Mouse (Mus musculus): ENCODE measurements around the gene Cdh22. TPM values are rescaled to one million over a fixed set of nuclear protein-coding genes. Genes with fewer than 3 reads are reported as not detected.
A peak's percentile ranks its signal among the peaks of the same experiment; 100 is the strongest.

Cdh22 gene
- polyA plus RNA-seq, 1 experiment from 2014 or later, result 9.0 TPM

- Histone ChIP-seq H3K27ac (ENCODE audit: low read depth, low read length) (no peak overlapping the region), H3K4me3 (ENCODE audit: low read depth, low read length) (no peak overlapping the region), H3K9me3 (ENCODE audit: control insufficient read depth, low read length) (no peaks in the 10 kb centered on the region), H3K9ac (replicated peaks; ENCODE audit: low read depth, low read length) (no peak overlapping the region), H3K36me3 (ENCODE audit: control insufficient read depth, insufficient read depth, low read length) (no peaks in the 10 kb centered on the region), H3K4me2 (ENCODE audit: low read depth, low read length) (no peak overlapping the region), H3K4me1 (ENCODE audit: control insufficient read depth, insufficient read depth, low read length) (peaks cover 28% of the 10 kb centered on the region), H3K27me3 (ENCODE audit: control insufficient read depth, insufficient read depth, low read length) (no peaks in the 10 kb centered on the region; the same call in 1 of the 2 replicates)
- ATAC-seq (ENCODE audit: low read depth), result 0 out of 2 replicates have a peak, but pooled peaks have one; percentile 2
- WGBS, result 3% methylated on average over 8 of the region's 8 CpGs
These were observed 36.7 kb upstream of the Cdh22 start for GRCm38 (mm10) chr2:165271326-165271725.

GRCm38 (mm10) chr2:165270858-165271257, 36.2 kb upstream of the Cdh22 start:
- Histone ChIP-seq H3K4me2 (ENCODE audit: low read depth, low read length) (no peak overlapping the region), H3K27ac (ENCODE audit: low read depth, low read length) (no peak overlapping the region), H3K36me3 (ENCODE audit: control insufficient read depth, insufficient read depth, low read length) (no peaks in the 10 kb centered on the region), H3K9me3 (ENCODE audit: control insufficient read depth, low read length) (no peaks in the 10 kb centered on the region), H3K4me3 (ENCODE audit: low read depth, low read length) (no peak overlapping the region), H3K27me3 (ENCODE audit: control insufficient read depth, insufficient read depth, low read length) (no peaks in the 10 kb centered on the region; the same call in 1 of the 2 replicates), H3K4me1 (ENCODE audit: control insufficient read depth, insufficient read depth, low read length) (peaks cover 28% of the 10 kb centered on the region), H3K9ac (replicated peaks; ENCODE audit: low read depth, low read length) (no peak overlapping the region)
- peak; percentile 6; the same call in 1 of the 2 replicates for ATAC-seq (ENCODE audit: low read depth)
- 60% methylated on average over 7 of the region's 7 CpGs for WGBS

DNA sequence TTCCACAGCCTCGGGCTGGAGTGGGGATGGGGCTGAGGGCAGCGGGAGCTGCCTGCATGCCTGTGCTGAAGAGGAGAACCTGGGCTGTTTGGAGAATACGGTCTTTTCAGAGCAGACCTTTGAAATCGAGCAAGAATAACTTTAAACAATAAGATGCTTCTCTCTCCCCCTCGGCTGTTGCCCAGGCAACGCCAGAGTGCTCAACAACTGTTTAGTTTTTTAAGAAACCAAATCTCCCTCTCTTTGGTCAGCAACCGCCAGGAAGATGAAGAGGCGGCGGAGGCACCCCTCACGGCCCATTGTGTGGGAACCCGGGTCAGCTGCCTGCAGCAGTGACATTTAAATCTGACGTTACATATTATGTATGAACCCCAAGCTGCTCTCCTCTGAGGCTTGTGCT, 32.1 kb upstream of the Cdh22 start:
- Histone ChIP-seq H3K27ac (ENCODE audit: low read depth, low read length) (no peak overlapping the region), H3K36me3 (ENCODE audit: control insufficient read depth, insufficient read depth, low read length) (no peaks in the 10 kb centered on the region), H3K4me3 (ENCODE audit: low read depth, low read length) (no peak overlapping the region), H3K9me3 (ENCODE audit: control insufficient read depth, low read length) (no peaks in the 10 kb centered on the region), H3K9ac (replicated peaks; ENCODE audit: low read depth, low read length) (no peak overlapping the region), H3K4me1 (ENCODE audit: control insufficient read depth, insufficient read depth, low read length) (peaks cover 20% of the 10 kb centered on the region; the same call in 1 of the 2 replicates), H3K27me3 (ENCODE audit: control insufficient read depth, insufficient read depth, low read length) (no peaks in the 10 kb centered on the region; the same call in 1 of the 2 replicates), H3K4me2 (ENCODE audit: low read depth, low read length) (no peak overlapping the region)
- 7% methylated on average over 12 of the region's 12 CpGs for WGBS
- no peak for ATAC-seq (ENCODE audit: low read depth)

GRCm38 (mm10) chr2:165263861-165264260, 29.2 kb upstream of the Cdh22 start:
- H3K27ac ChIP-seq (ENCODE audit: low read depth, low read length), result no peak overlapping the region
- H3K4me1 ChIP-seq (ENCODE audit: control insufficient read depth, insufficient read depth, low read length), result peaks cover 18% of the 10 kb centered on the region
- no peak; the same call in 1 of the 2 replicates for ATAC-seq (ENCODE audit: low read depth)

GRCm38 (mm10) chr2:165262274-165262990, 27.8 kb upstream of the Cdh22 start:
- Histone ChIP-seq H3K9me3 (ENCODE audit: control insufficient read depth, low read length) (no peaks in the 10 kb centered on the region), H3K4me1 (ENCODE audit: control insufficient read depth, insufficient read depth, low read length) (peaks cover 18% of the 10 kb centered on the region), H3K9ac (replicated peaks; ENCODE audit: low read depth, low read length) (no peak overlapping the region), H3K4me3 (ENCODE audit: low read depth, low read length) (no peak overlapping the region), H3K4me2 (ENCODE audit: low read depth, low read length) (no peak overlapping the region), H3K27ac (ENCODE audit: low read depth, low read length) (no peak overlapping the region), H3K27me3 (ENCODE audit: control insufficient read depth, insufficient read depth, low read length) (no peaks in the 10 kb centered on the region; the same call in 1 of the 2 replicates), H3K36me3 (ENCODE audit: control insufficient read depth, insufficient read depth, low read length) (no peaks in the 10 kb centered on the region)
- no peak for ATAC-seq (ENCODE audit: low read depth)
- WGBS, result 73% methylated on average over 18 of the region's 18 CpGs

More at GRCm38 (mm10) chr2:165263861-165264260, 29.2 kb upstream of the Cdh22 start:
- Histone ChIP-seq H3K9me3 (ENCODE audit: control insufficient read depth, low read length) (no peaks in the 10 kb centered on the region), H3K4me3 (ENCODE audit: low read depth, low read length) (no peak overlapping the region), H3K9ac (replicated peaks; ENCODE audit: low read depth, low read length) (no peak overlapping the region), H3K36me3 (ENCODE audit: control insufficient read depth, insufficient read depth, low read length) (no peaks in the 10 kb centered on the region), H3K27me3 (ENCODE audit: control insufficient read depth, insufficient read depth, low read length) (no peaks in the 10 kb centered on the region; the same call in 1 of the 2 replicates), H3K4me2 (ENCODE audit: low read depth, low read length) (no peak overlapping the region)
- 38% methylated on average over 7 of the region's 7 CpGs for WGBS

DNA sequence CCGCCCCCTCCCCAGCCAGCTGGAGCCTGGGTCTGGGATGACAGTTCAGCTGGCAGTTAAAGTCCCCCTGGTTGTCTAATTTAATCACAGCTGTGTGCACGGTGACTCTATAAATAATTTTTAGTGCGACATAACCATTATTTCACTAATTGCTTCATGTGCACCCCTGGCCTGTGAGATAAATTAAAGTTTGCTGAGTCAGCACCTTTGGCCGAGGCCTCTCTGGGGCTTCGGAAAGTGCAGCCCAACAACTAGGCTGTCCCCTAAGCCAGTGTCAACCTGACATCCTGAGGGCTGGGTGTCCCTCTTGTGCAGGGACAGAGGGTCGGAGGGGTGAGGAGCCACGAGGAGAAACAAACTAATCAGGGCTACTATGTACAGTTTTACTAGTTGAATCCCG, 25.2 kb upstream of the Cdh22 start:
- ATAC-seq (ENCODE audit: low read depth), result peak; percentile 42; the same call in 1 of the 2 replicates
- Histone ChIP-seq H3K27me3 (ENCODE audit: control insufficient read depth, insufficient read depth, low read length) (no peaks in the 10 kb centered on the region; the same call in 1 of the 2 replicates), H3K4me1 (ENCODE audit: control insufficient read depth, insufficient read depth, low read length) (peaks cover 10% of the 10 kb centered on the region)

GRCm38 (mm10) chr2:165258321-165258720, 23.7 kb upstream of the Cdh22 start:
- Histone ChIP-seq H3K36me3 (ENCODE audit: control insufficient read depth, insufficient read depth, low read length) (no peaks in the 10 kb centered on the region), H3K4me3 (ENCODE audit: low read depth, low read length) (no peak overlapping the region), H3K27ac (ENCODE audit: low read depth, low read length) (no peak overlapping the region), H3K4me1 (ENCODE audit: control insufficient read depth, insufficient read depth, low read length) (peaks cover 14% of the 10 kb centered on the region), H3K9me3 (ENCODE audit: control insufficient read depth, low read length) (no peaks in the 10 kb centered on the region), H3K9ac (replicated peaks; ENCODE audit: low read depth, low read length) (no peak overlapping the region), H3K27me3 (ENCODE audit: control insufficient read depth, insufficient read depth, low read length) (peaks cover under 1% of the 10 kb centered on the region), H3K4me2 (ENCODE audit: low read depth, low read length) (no peak overlapping the region)
- 74% methylated on average over 6 of the region's 6 CpGs for WGBS
- 0 out of 2 replicates have a peak, but pooled peaks have one; percentile 8 for ATAC-seq (ENCODE audit: low read depth)

More for the DNA sequence above, 25.2 kb upstream of the Cdh22 start:
- 45% methylated on average over 8 of the region's 8 CpGs for WGBS
- Histone ChIP-seq H3K4me2 (ENCODE audit: low read depth, low read length) (no peak overlapping the region), H3K9me3 (ENCODE audit: control insufficient read depth, low read length) (no peaks in the 10 kb centered on the region), H3K4me3 (ENCODE audit: low read depth, low read length) (no peak overlapping the region), H3K9ac (replicated peaks; ENCODE audit: low read depth, low read length) (no peak overlapping the region), H3K36me3 (ENCODE audit: control insufficient read depth, insufficient read depth, low read length) (no peaks in the 10 kb centered on the region), H3K27ac (ENCODE audit: low read depth, low read length) (no peak overlapping the region)

GRCm38 (mm10) chr2:165257151-165257834, 22.6 kb upstream of the Cdh22 start:
- Histone ChIP-seq H3K27ac (ENCODE audit: low read depth, low read length) (no peak overlapping the region), H3K4me2 (ENCODE audit: low read depth, low read length) (no peak overlapping the region), H3K27me3 (ENCODE audit: control insufficient read depth, insufficient read depth, low read length) (peaks cover 6% of the 10 kb centered on the region), H3K4me3 (ENCODE audit: low read depth, low read length) (no peak overlapping the region), H3K36me3 (ENCODE audit: control insufficient read depth, insufficient read depth, low read length) (no peaks in the 10 kb centered on the region), H3K4me1 (ENCODE audit: control insufficient read depth, insufficient read depth, low read length) (peaks cover 14% of the 10 kb centered on the region), H3K9ac (replicated peaks; ENCODE audit: low read depth, low read length) (no peak overlapping the region), H3K9me3 (ENCODE audit: control insufficient read depth, low read length) (no peaks in the 10 kb centered on the region)
- WGBS, result 25% methylated on average over 10 of the region's 11 CpGs
- ATAC-seq (ENCODE audit: low read depth), result no peak

DNA sequence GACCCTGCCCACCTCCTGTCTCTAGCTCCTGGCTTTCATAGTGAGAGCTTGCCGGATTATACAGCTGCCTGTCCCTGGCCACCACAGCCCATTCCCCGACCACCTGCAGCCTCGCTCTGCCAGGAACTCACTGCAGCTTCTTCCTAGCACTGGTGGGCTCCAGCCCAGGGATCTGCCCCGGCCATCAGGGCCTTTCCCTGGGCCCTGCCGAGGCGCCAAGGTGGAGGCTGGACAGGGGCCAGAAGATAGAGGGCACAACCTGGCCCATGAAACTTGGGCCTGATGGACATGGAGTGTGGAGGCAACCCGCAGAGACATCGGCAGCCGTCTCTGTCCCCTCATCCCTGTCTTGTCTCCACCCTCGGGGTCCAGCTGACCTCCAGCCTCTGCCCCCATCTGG, 21.6 kb upstream of the Cdh22 start:
- Histone ChIP-seq H3K9me3 (ENCODE audit: control insufficient read depth, low read length) (no peaks in the 10 kb centered on the region), H3K4me2 (ENCODE audit: low read depth, low read length) (no peak overlapping the region), H3K27ac (ENCODE audit: low read depth, low read length) (no peak overlapping the region), H3K4me3 (ENCODE audit: low read depth, low read length) (no peak overlapping the region), H3K4me1 (ENCODE audit: control insufficient read depth, insufficient read depth, low read length) (peaks cover 14% of the 10 kb centered on the region), H3K36me3 (ENCODE audit: control insufficient read depth, insufficient read depth, low read length) (no peaks in the 10 kb centered on the region), H3K9ac (replicated peaks; ENCODE audit: low read depth, low read length) (no peak overlapping the region), H3K27me3 (ENCODE audit: control insufficient read depth, insufficient read depth, low read length) (peaks cover 6% of the 10 kb centered on the region)
- 67% methylated on average over 10 of the region's 10 CpGs for WGBS
- ATAC-seq (ENCODE audit: low read depth), result no peak
